Mouse (Mus musculus): Measurements from ENCODE around the gene Dpp6.

Dpp6 gene

GRCm38 (mm10) chr5:27203131-27203530 is 386.1 kb downstream of the Dpp6 start:
- DNase-seq: no peak

- DNase-seq: no peak
These were observed 387.7 kb downstream of the Dpp6 start for GRCm38 (mm10) chr5:27204721-27205120.

- DNase-seq: no peak
These were observed 388.8 kb downstream of the Dpp6 start for GRCm38 (mm10) chr5:27205754-27206153.

GRCm38 (mm10) chr5:27206213-27206612 is 389.2 kb downstream of the Dpp6 start:
- no peak for DNase-seq

GRCm38 (mm10) chr5:27220116-27220515 is 403.1 kb downstream of the Dpp6 start:
- no peak for DNase-seq

GRCm38 (mm10) chr5:27242078-27242477 is 425.1 kb downstream of the Dpp6 start:
- no peak for DNase-seq

- DNase-seq: no peak
These were observed 426.2 kb downstream of the Dpp6 start for GRCm38 (mm10) chr5:27243226-27243625.

- no peak for DNase-seq
These were observed 430.8 kb downstream of the Dpp6 start for GRCm38 (mm10) chr5:27247793-27248192.

- no peak for DNase-seq
These were observed 431.7 kb downstream of the Dpp6 start for GRCm38 (mm10) chr5:27248685-27249084.

- DNase-seq: no peak
These were observed 432.9 kb downstream of the Dpp6 start for GRCm38 (mm10) chr5:27249951-27250350.

GRCm38 (mm10) chr5:27250906-27251305 is 433.9 kb downstream of the Dpp6 start:
- no peak for DNase-seq

- DNase-seq: no peak
These were observed 434.4 kb downstream of the Dpp6 start for GRCm38 (mm10) chr5:27251361-27251760.

- no peak for DNase-seq
These were observed 438.2 kb downstream of the Dpp6 start for GRCm38 (mm10) chr5:27255247-27255646.

GRCm38 (mm10) chr5:27258636-27259035 is 441.6 kb downstream of the Dpp6 start:
- no peak for DNase-seq

GRCm38 (mm10) chr5:27261746-27262727 is 445.0 kb downstream of the Dpp6 start:
- no peak for DNase-seq

- no peak for DNase-seq
These were observed 445.7 kb downstream of the Dpp6 start for GRCm38 (mm10) chr5:27262751-27263150.

- no peak for DNase-seq
These were observed 448.3 kb downstream of the Dpp6 start for GRCm38 (mm10) chr5:27265281-27265680.

- no peak for DNase-seq
These were observed 454.3 kb downstream of the Dpp6 start for GRCm38 (mm10) chr5:27271336-27271735.

- DNase-seq: no peak
These were observed 457.9 kb downstream of the Dpp6 start for GRCm38 (mm10) chr5:27274781-27275395.

GRCm38 (mm10) chr5:27275871-27276270 is 458.9 kb downstream of the Dpp6 start:
- DNase-seq: no peak

GRCm38 (mm10) chr5:27278120-27278645 is 461.2 kb downstream of the Dpp6 start:
- DNase-seq: no peak

GRCm38 (mm10) chr5:27286876-27287275 is 469.9 kb downstream of the Dpp6 start:
- DNase-seq: no peak

- DNase-seq: no peak
These were observed 474.4 kb downstream of the Dpp6 start for GRCm38 (mm10) chr5:27291378-27291777.

- no peak for DNase-seq
These were observed 475.2 kb downstream of the Dpp6 start for GRCm38 (mm10) chr5:27292236-27292635.

All from kidney, adult 11 months (tissue).